Mouse (Mus musculus) lung, adult 2 months (tissue): ENCODE results near the gene Ermp1.

Experiments used
- CTCF ChIP-seq: fragments of 200-500 bp; IDR thresholded peaks from 2 replicates; pipeline ENCODE4 v1.5.1; 2011; ENCODE audit warnings: mild to moderate bottlenecking, low read length, control low read depth; ENCODE audit not compliant: insufficient read depth
- POLR2A ChIP-seq: fragments of 200-500 bp; IDR thresholded peaks from 2 replicates; pipeline ENCODE4 v1.6.1; 2011; ENCODE audit warnings: low read depth, mild to moderate bottlenecking, control low read depth, low read length, borderline replicate concordance; ENCODE audit errors: extremely low read depth

DNA sequence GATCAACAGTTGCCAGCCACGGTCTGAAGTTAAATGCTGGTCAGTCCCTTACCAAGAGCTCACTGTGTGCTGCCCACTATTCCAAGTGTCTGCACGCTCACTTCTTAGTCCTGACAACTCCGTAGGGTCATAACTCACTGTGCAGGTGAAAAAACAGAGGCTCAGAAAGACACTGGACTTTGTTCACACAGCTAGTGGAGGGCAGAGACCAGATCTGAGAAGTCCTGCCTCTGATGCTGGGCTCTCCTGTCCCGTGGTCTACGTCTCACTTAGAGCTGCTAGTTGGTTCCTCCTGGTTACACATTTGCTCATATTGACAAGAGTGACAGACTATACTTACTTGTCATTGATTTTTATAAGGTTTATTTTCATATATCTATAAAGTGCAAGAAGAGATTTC lies 49.2 kb downstream of the Ermp1 start:
- TF ChIP-seq CTCF = no peak
- no peak for TF ChIP-seq POLR2A
